Mouse (Mus musculus) CH12.LX (cell line): ENCODE data around the gene Zfp296.

ENCODE experiments used
- CHD2 ChIP-seq: IDR thresholded peaks from 2 replicates; pipeline ENCODE4 v1.6.1; 2011; ENCODE audit warnings: low read length, improper control_type of control experiment
- EP300 ChIP-seq: IDR thresholded peaks from 2 replicates; pipeline ENCODE4 v1.6.1; 2011; ENCODE audit warnings: low read length, improper control_type of control experiment
- ETS1 ChIP-seq: conservative IDR thresholded peaks from 2 replicates; pipeline ENCODE4 v1.6.1; 2012; ENCODE audit warnings: low read depth, mild to moderate bottlenecking, inconsistent platforms, low read length, improper control_type of control experiment, moderate library complexity
- GABPA ChIP-seq: IDR thresholded peaks from 2 replicates; pipeline ENCODE4 v1.6.1; 2012; ENCODE audit warnings: low read depth, low read length, improper control_type of control experiment, inconsistent platforms; ENCODE audit not compliant: insufficient replicate concordance
- HCFC1 ChIP-seq: IDR thresholded peaks from 2 replicates; pipeline ENCODE4 v1.6.1; 2012; ENCODE audit warnings: low read depth, mild to moderate bottlenecking, inconsistent platforms, low read length, improper control_type of control experiment
- MAZ ChIP-seq: IDR thresholded peaks from 2 replicates; pipeline ENCODE4 v1.6.1; 2012; ENCODE audit warnings: low read depth, mild to moderate bottlenecking, inconsistent platforms, low read length, improper control_type of control experiment, moderate library complexity
- MEF2A ChIP-seq: IDR thresholded peaks from 2 replicates; pipeline ENCODE4 v1.6.1; 2014; ENCODE audit warnings: low read depth, mild to moderate bottlenecking, inconsistent platforms, low read length, improper control_type of control experiment, borderline replicate concordance
- MYC ChIP-seq: IDR thresholded peaks from 2 replicates; pipeline ENCODE4 v1.6.1; 2011; ENCODE audit warnings: low read depth, mild to moderate bottlenecking, improper control_type of control experiment, low read length
- POLR2A ChIP-seq: IDR thresholded peaks from 2 replicates; pipeline ENCODE4 v1.6.1; 2011; ENCODE audit warnings: low read depth, mild to moderate bottlenecking, improper control_type of control experiment, low read length
- USF1 ChIP-seq: IDR thresholded peaks from 2 replicates; pipeline ENCODE4 v1.6.1; 2014; ENCODE audit warnings: low read depth, mild to moderate bottlenecking, inconsistent platforms, low read length, improper control_type of control experiment

DNA sequence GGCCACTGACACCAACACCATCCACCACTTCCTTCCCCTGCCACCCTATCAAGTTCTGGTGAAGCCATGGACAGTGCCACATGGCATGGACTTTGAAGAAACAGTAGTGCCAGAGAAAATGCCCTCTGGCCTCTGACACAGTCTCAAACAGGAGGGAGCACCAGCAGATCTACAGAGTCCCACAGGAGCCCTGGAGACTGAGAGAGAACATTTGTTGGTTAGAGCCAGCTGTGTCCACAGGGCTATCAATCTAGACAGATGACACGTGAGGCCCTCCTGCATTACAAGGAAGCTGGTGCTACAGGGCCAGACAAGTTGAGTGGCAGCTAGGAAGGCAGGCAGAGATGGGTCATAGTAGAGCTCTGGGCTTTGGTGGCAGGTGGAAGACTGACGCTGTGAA, 24.6 kb upstream of the Zfp296 start:
- no peak for TF ChIP-seq CHD2
- no peak for TF ChIP-seq EP300
- TF ChIP-seq POLR2A, result no peak
- no peak for TF ChIP-seq MAZ
- no peak for TF ChIP-seq MEF2A
- TF ChIP-seq USF1, result no peak
- TF ChIP-seq MYC, result no peak
- TF ChIP-seq ETS1, result no peak
- no peak for TF ChIP-seq GABPA
- TF ChIP-seq HCFC1, result no peak
